In the genomic region with DNA sequence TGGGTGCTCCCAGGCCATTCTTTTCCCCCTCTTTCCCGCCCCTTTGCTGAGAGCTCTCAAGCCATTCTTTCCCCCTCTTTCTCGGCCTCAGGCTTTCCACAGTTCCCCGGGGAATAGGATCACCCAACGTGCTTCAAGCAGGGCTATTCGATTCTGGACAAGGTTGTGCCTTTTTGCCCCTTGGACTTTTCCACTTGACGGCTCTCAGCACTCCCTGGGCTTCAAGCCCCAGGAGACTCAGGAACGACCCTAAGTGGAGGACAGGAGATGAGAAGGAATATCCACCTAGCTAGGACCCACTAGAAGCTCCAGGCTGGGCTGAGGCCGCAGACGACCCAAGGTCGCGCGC, we compare ENCODE assay signal across 9 mouse cellular contexts. TPM values are rescaled to one million over a fixed set of nuclear protein-coding genes. Genes with fewer than 3 reads are reported as not detected.
DNase-seq lines count a peak whose midpoint lies in the region; ATAC-seq and TF ChIP-seq lines count a peak whose summit lies in the region.
"Had no signal": no experiment of that assay in that cellular context is flagged by ENCODE, and none has a peak within 500 bp of the region (broad histone marks: within the 10 kb centered on the region; RNA-seq: fewer than 3 reads in every experiment).

No protein-coding gene starts in this region.

- H3K4me2 ChIP-seq in heart, embryonic 12.5 days = peak overlapping the region; percentile 89
- H3K4me2 ChIP-seq in limb, embryonic 14.5 days (replicated peaks; ENCODE audit: low read depth, low read length, severe bottlenecking) = peak overlapping the region; percentile 84
- peak overlapping the region; percentile 90 for H3K4me2 ChIP-seq in stomach, postnatal 0 days (replicated peaks; ENCODE audit: low read depth)

- peak overlapping the region; percentile 94 for H3K9ac ChIP-seq in heart, embryonic 12.5 days
- peak overlapping the region; percentile 85 for H3K9ac ChIP-seq in limb, embryonic 14.5 days (ENCODE audit: low read depth, low read length, severe bottlenecking)
- peak overlapping the region; percentile 89 for H3K9ac ChIP-seq in stomach, postnatal 0 days (ENCODE audit: low read length)

- no peak for ATAC-seq in heart, embryonic 12.5 days (ENCODE audit: insufficient number of reproducible peaks, low FRiP score)
- ATAC-seq in limb, embryonic 14.5 days (ENCODE audit: low FRiP score, low read depth) = no peak
- ATAC-seq in stomach, postnatal 0 days (ENCODE audit: low FRiP score, low TSS enrichment) = no peak

- DNase-seq in heart, postnatal 4 days = no peak
- no peak for DNase-seq in forebrain, embryonic 10.5 days (ENCODE audit: extremely low spot score, low spot score)
- peak; percentile 6 for DNase-seq in limb, embryonic 14.5 days (ENCODE audit: low spot score)
- DNase-seq in stomach, postnatal 0 days (ENCODE audit: low spot score) = no peak
- no peak for DNase-seq in urinary bladder, postnatal 36 days (ENCODE audit: low spot score in 2 of 2)
- no peak for DNase-seq in cerebellum, postnatal 25 days

- no peak for TF ChIP-seq CTCF in E14TG2a.4 (conservative IDR thresholded peaks at IDR 0.05; ENCODE audit: low read length)
- TF ChIP-seq CTCF in stomach, postnatal 0 days (IDR thresholded peaks at IDR 0.05; ENCODE audit: low read depth) = no peak

- H3K9me3 ChIP-seq in heart, embryonic 12.5 days (replicated peaks) = no peaks in the 10 kb centered on the region
- no peaks in the 10 kb centered on the region for H3K9me3 ChIP-seq in E14TG2a.4 (ENCODE audit: low read length)
- H3K9me3 ChIP-seq in forebrain, embryonic 10.5 days = no peaks in the 10 kb centered on the region
- H3K9me3 ChIP-seq in limb, embryonic 14.5 days (ENCODE audit: control insufficient read depth, low read length) = no peaks in the 10 kb centered on the region
- H3K9me3 ChIP-seq in stomach, postnatal 0 days (ENCODE audit: control insufficient read depth, low read length) = no peaks in the 10 kb centered on the region

- TF ChIP-seq POLR2A in limb, embryonic 14.5 days (IDR thresholded peaks at IDR 0.05; ENCODE audit: borderline replicate concordance, extremely low read depth, insufficient read depth, insufficient read length) = no peak

- peak overlapping the region; percentile 98 for H3K27ac ChIP-seq in heart, embryonic 12.5 days (ENCODE audit: poor library complexity, severe bottlenecking)
- peak overlapping the region; percentile 93 for H3K27ac ChIP-seq in forebrain, embryonic 10.5 days
- peak overlapping the region; percentile 89 for H3K27ac ChIP-seq in limb, embryonic 14.5 days (replicated peaks; ENCODE audit: low read depth, low read length)
- peak overlapping the region; percentile 99 for H3K27ac ChIP-seq in stomach, postnatal 0 days (replicated peaks)

- peak overlapping the region; percentile 87 for H3K4me3 ChIP-seq in heart, embryonic 12.5 days
- H3K4me3 ChIP-seq in E14TG2a.4 (replicated peaks; ENCODE audit: low read length) = peak overlapping the region; percentile 96
- H3K4me3 ChIP-seq in forebrain, embryonic 10.5 days = peak overlapping the region; percentile 90
- H3K4me3 ChIP-seq in limb, embryonic 14.5 days (replicated peaks; ENCODE audit: low read length) = peak overlapping the region; percentile 71
- H3K4me3 ChIP-seq in stomach, postnatal 0 days (ENCODE audit: low read depth, low read length) = peak overlapping the region; percentile 85

- H3K36me3 ChIP-seq in heart, embryonic 12.5 days = peaks cover 34% of the 10 kb centered on the region
- H3K36me3 ChIP-seq in E14TG2a.4 (ENCODE audit: insufficient read depth, low read length) = peaks cover 36% of the 10 kb centered on the region
- peaks cover 36% of the 10 kb centered on the region for H3K36me3 ChIP-seq in forebrain, embryonic 10.5 days (replicated peaks)
- peaks cover 26% of the 10 kb centered on the region for H3K36me3 ChIP-seq in limb, embryonic 14.5 days (ENCODE audit: control insufficient read depth, insufficient read depth, low read length)
- H3K36me3 ChIP-seq in stomach, postnatal 0 days (ENCODE audit: control insufficient read depth, insufficient read depth, low read length) = peaks cover 7% of the 10 kb centered on the region; the same call in 1 of the 2 replicates

- no peaks in the 10 kb centered on the region for H3K27me3 ChIP-seq in heart, embryonic 12.5 days (replicated peaks)
- H3K27me3 ChIP-seq in E14TG2a.4 (ENCODE audit: insufficient read depth, low read length) = 0 out of 2 replicates have a peak, but pooled peaks cover 4% of the 10 kb centered on the region
- H3K27me3 ChIP-seq in forebrain, embryonic 10.5 days (ENCODE audit: poor library complexity, severe bottlenecking) = no peaks in the 10 kb centered on the region
- H3K27me3 ChIP-seq in limb, embryonic 14.5 days (ENCODE audit: control insufficient read depth, insufficient read depth, low read length) = no peaks in the 10 kb centered on the region
- H3K27me3 ChIP-seq in stomach, postnatal 0 days (ENCODE audit: control insufficient read depth, insufficient read depth, low read length) = no peaks in the 10 kb centered on the region
- H3K27me3 ChIP-seq: Patski had no signal

- WGBS in heart, embryonic 12.5 days = under 1% methylated on average over 12 of the region's 12 CpGs
- WGBS in forebrain, embryonic 10.5 days = under 1% methylated on average over 12 of the region's 12 CpGs
- WGBS in limb, embryonic 14.5 days = 2% methylated on average over 12 of the region's 12 CpGs
- WGBS in stomach, postnatal 0 days = under 1% methylated on average over 12 of the region's 12 CpGs

- peaks cover 47% of the 10 kb centered on the region for H3K4me1 ChIP-seq in heart, embryonic 12.5 days (replicated peaks)
- peaks cover 53% of the 10 kb centered on the region for H3K4me1 ChIP-seq in E14TG2a.4 (replicated peaks; ENCODE audit: low read depth, low read length)
- peaks cover 46% of the 10 kb centered on the region for H3K4me1 ChIP-seq in forebrain, embryonic 10.5 days
- peaks cover 17% of the 10 kb centered on the region for H3K4me1 ChIP-seq in limb, embryonic 14.5 days (ENCODE audit: control insufficient read depth, insufficient read depth, low read length)
- H3K4me1 ChIP-seq in stomach, postnatal 0 days (replicated peaks; ENCODE audit: control insufficient read depth, insufficient read depth) = no peaks in the 10 kb centered on the region; the same call in 1 of the 2 replicates

- no peak for TF ChIP-seq EP300 in stomach, postnatal 0 days (optimal IDR thresholded peaks at IDR 0.05)

RNA-seq across cellular contexts. Expression of a gene that starts 0.7 kb away (rescaled TPM):
- 105 and 106 TPM in 2 replicates for polyA plus RNA-seq in heart, embryonic 12.5 days (2016; fragmentation: Nextera tagmentation; extraction: Ambion mirVana)
- 100 to 1,000 TPM in 1 of 2 experiments, 10 to 100 TPM in 1; 94.4 to 103 TPM for total RNA-seq in heart, postnatal 4 days (2021)
- 289 and 305 TPM in 2 replicates for polyA plus RNA-seq in forebrain, embryonic 10.5 days (2016; fragmentation: Nextera tagmentation; extraction: Ambion mirVana)
- 49.3 and 121 TPM in 2 replicates for polyA plus RNA-seq in limb, embryonic 14.5 days (2012; rRNA removed)
- polyA plus RNA-seq in limb, embryonic 14.5 days (2014; fragmentation: Nextera tagmentation; extraction: Ambion mirVana) = 171 and 173 TPM in 2 replicates
- polyA plus RNA-seq in stomach, postnatal 0 days (2015; fragmentation: Nextera tagmentation; extraction: Ambion mirVana) = 70.2 and 70.3 TPM in 2 replicates

RNA-seq across cellular contexts. Expression of a gene that starts 1.1 kb away (rescaled TPM):
- 26.8 and 27.9 TPM in 2 replicates for polyA plus RNA-seq in heart, embryonic 12.5 days (2016; fragmentation: Nextera tagmentation; extraction: Ambion mirVana)
- 10 to 100 TPM; 36.4 to 42.8 TPM for total RNA-seq in heart, postnatal 4 days (2021)
- 28.6 and 34.3 TPM in 2 replicates for polyA plus RNA-seq in forebrain, embryonic 10.5 days (2016; fragmentation: Nextera tagmentation; extraction: Ambion mirVana)
- polyA plus RNA-seq in limb, embryonic 14.5 days (2012; rRNA removed) = 34.0 and 37.5 TPM in 2 replicates
- 35.1 and 39.2 TPM in 2 replicates for polyA plus RNA-seq in limb, embryonic 14.5 days (2014; fragmentation: Nextera tagmentation; extraction: Ambion mirVana)
- 14.6 and 14.9 TPM in 2 replicates for polyA plus RNA-seq in stomach, postnatal 0 days (2015; fragmentation: Nextera tagmentation; extraction: Ambion mirVana)

RNA-seq across cellular contexts. Expression of a gene that starts 43.4 kb away (rescaled TPM):
- 1.4 and 1.6 TPM in 2 replicates for polyA plus RNA-seq in heart, embryonic 12.5 days (2016; fragmentation: Nextera tagmentation; extraction: Ambion mirVana)
- 1 to 10 TPM; 1.5 TPM for total RNA-seq in heart, postnatal 4 days (2021)
- 1.1 TPM in 2 replicates for polyA plus RNA-seq in forebrain, embryonic 10.5 days (2016; fragmentation: Nextera tagmentation; extraction: Ambion mirVana)
- polyA plus RNA-seq in limb, embryonic 14.5 days (2012; rRNA removed) = 3.2 and 3.3 TPM in 2 replicates
- polyA plus RNA-seq in limb, embryonic 14.5 days (2014; fragmentation: Nextera tagmentation; extraction: Ambion mirVana) = 2.5 and 3.2 TPM in 2 replicates
- polyA plus RNA-seq in stomach, postnatal 0 days (2015; fragmentation: Nextera tagmentation; extraction: Ambion mirVana) = 0.73 and 0.93 TPM in 2 replicates

RNA-seq across cellular contexts. Expression of a gene that starts 44.7 kb away (rescaled TPM):
- polyA plus RNA-seq in heart, embryonic 12.5 days (2016; fragmentation: Nextera tagmentation; extraction: Ambion mirVana) = 0.34 and 0.49 TPM in 2 replicates
- total RNA-seq in heart, postnatal 4 days (2021) = under 1 TPM in 1 of 2 experiments, not detected in 1; 0.38 TPM
- polyA plus RNA-seq in forebrain, embryonic 10.5 days (2016; fragmentation: Nextera tagmentation; extraction: Ambion mirVana) = 1.6 and 2.3 TPM in 2 replicates
- 1.3 TPM in 2 replicates for polyA plus RNA-seq in limb, embryonic 14.5 days (2012; rRNA removed)
- polyA plus RNA-seq in limb, embryonic 14.5 days (2014; fragmentation: Nextera tagmentation; extraction: Ambion mirVana) = 0.34 and 1.1 TPM in 2 replicates
- 1.9 and 2.1 TPM in 2 replicates for polyA plus RNA-seq in stomach, postnatal 0 days (2015; fragmentation: Nextera tagmentation; extraction: Ambion mirVana)
